Mouse (Mus musculus): Measurements from ENCODE around the gene Lims1.

GRCm38 (mm10) chr10:58351670-58352069 is 28.4 kb downstream of the Lims1 start:
- TF ChIP-seq CTCF (IDR thresholded peaks at IDR 0.05; ENCODE audit: low read depth, low read length): no peak
- no peak for TF ChIP-seq POLR2A (IDR thresholded peaks at IDR 0.05; ENCODE audit: extremely low read depth, insufficient read depth, low read length)

Measured in liver, adult 2 months (tissue).